Mouse (Mus musculus) lung, postnatal 4 days (tissue): Measurements from ENCODE around the gene Cdh24.

Experiments used
- DNase-seq, 2 experiments: peaks; one replicate each; pipeline ENCODE4 v3.0.0; 2021

Gene Cdh24

GRCm38 (mm10) chr14:54603686-54604085 is 37.5 kb downstream of the Cdh24 start:
- peak in 1 of 2 experiments; percentile 24 for DNase-seq

DNA sequence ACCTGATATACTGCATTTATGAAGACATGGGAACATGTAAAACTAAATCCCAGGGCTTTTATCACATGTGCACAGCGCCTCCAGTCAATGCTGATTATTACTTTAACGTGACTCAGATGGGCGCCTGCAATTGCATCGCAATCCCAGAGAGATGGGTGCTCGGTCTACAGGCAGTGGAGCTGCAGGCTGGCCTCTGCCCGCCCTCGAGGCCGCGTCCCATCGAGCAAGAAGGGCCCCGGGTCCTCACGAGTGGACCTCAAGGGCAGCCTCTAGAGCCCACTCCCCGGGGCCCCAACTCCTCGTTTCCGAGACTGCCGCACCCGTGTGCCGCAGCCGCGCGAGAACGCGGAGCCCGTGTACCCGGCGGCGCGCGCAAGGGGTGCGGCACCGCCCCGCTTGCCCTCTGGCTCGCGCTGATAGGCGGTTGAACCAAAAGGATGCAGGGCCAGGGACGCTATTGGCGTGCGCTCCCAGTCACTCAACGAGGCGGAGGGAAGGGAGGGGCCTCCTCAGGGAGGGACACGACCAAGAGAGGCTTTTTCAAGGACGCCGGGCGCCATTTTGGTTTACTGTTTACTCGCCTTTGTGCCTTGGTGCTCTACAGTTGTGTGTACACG is 38.0 kb downstream of the Cdh24 start:
- peak; percentile 97 to 98 for DNase-seq

GRCm38 (mm10) chr14:54602613-54603012 is 38.6 kb downstream of the Cdh24 start:
- DNase-seq: peak in 1 of 2 experiments; percentile 21

DNA sequence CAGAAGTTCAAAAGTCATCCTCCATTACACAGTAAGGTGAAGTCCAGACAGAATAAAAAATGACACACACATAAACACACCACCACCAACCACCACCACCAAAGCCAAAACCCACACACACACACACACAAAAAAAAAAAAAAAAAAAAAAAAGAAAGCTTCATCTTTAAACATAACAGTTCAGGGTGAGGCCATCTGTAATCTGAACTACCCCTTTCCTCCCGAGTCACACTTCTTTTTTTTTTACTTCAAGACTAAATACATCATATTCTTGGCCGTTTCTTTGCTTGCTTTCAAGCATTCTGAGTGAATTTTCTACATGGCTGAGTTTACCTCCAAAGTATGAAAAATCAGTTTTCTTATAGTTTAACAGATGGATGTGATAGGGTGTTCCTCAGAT is 39.6 kb downstream of the Cdh24 start:
- no peak for DNase-seq

GRCm38 (mm10) chr14:54597084-54597483 is 44.1 kb downstream of the Cdh24 start:
- DNase-seq: no peak

- DNase-seq: no peak
These were observed 46.3 kb downstream of the Cdh24 start for GRCm38 (mm10) chr14:54594631-54595414.

- DNase-seq: no peak
These were observed 47.1 kb downstream of the Cdh24 start for GRCm38 (mm10) chr14:54594055-54594454.

DNA sequence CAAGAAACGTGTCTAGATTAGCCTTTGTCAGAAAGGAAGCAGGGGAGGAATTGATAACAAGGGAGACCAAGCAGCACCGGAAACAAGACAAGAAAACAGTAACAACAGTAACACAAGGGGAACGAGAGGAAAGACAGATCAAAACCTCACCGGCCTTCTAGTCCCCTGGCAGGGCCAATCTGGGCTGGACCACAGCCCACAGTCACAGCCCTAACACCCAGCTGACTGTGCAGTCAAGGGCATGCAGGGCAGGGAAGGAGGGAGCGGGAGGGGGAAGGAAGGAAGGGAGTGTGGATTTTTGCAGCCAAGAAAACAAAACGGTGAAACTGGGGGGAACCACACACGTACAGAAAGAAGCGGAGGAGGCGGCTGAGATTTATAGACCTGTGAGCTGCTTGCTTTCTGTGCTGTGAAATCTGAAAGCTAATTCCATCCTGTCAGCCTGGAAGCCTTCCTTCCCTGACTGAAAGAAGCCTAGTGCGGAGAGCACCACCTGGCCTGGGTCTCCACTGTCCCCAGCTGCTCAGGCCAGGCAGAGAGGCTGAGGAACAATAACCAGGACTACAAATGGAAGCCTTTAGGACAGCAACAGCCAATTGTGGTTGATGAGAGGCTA is 48.7 kb downstream of the Cdh24 start:
- DNase-seq: peak in 1 of 2 experiments; percentile 41

DNA sequence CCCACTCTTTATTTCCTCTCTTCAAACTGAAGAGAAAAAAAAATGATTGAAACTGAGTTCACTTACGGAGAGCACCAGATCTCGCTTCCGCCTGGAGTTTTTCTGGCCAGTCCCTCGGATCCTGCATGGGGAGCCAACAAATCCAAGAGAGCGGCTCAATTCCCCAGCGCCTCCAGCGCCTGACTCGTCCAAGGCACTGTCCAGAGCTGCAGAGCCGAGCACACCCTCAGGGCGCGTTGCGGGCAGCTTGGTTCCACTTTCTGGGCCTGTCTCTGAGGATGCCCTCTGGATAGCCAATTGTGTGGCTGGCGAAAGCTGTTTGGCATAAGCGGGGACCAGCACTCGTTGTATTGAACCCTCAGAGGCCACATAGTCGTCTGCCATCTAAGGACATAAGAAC is 50.1 kb downstream of the Cdh24 start:
- DNase-seq: no peak

DNA sequence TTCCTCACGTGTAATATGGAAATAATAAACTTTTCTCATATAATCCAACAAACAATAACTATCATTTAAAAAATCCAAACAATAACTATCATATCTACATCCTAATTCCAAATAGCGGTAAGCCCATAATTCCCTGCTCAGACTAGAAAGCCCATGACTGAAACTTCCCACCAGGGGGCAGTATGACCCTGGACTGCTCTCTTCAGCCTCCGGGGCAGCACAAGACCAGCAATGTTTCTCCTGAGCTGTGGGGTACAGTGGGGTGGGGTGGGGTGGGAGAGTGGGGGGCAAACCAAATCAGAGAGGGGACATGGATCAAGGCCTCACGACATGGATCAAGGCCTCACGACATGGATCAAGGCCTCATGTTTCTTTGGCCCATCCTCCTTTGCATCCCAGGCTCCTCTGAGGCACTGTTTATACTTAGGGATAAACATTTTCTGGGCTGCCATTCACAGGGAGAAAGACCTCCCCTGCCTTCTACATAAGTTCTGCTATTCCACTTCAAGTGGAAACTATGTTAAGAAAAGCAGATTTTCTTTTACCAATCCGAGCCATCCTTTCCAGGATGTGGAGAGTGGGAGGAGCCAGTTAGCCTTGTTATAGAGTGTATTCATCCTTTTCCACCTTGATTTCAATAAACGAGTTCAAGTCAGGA is 57.4 kb downstream of the Cdh24 start:
- DNase-seq: peak; percentile 65 to 82

GRCm38 (mm10) chr14:54582536-54582935 is 58.6 kb downstream of the Cdh24 start:
- DNase-seq: no peak
